Mouse (Mus musculus) lung, postnatal 36 days (tissue): Measurements from ENCODE around the gene Pde4d.

ENCODE experiments used
- DNase-seq: peaks from one replicate; pipeline ENCODE4 v3.0.0; 2022; ENCODE audit warnings: mixed read lengths

The Pde4d gene

GRCm38 (mm10) chr13:108836314-108836713, 386.6 kb downstream of the Pde4d start:
- DNase-seq = no peak

GRCm38 (mm10) chr13:108839142-108839541, 389.4 kb downstream of the Pde4d start:
- DNase-seq = no peak

- DNase-seq = no peak
These were observed 404.3 kb downstream of the Pde4d start for GRCm38 (mm10) chr13:108854090-108854489.

- DNase-seq = peak; percentile 6
These were observed 407.2 kb downstream of the Pde4d start for GRCm38 (mm10) chr13:108856776-108857435.

- DNase-seq = no peak
These were observed 409.6 kb downstream of the Pde4d start for GRCm38 (mm10) chr13:108859336-108859735.

- DNase-seq = no peak
These were observed 411.0 kb downstream of the Pde4d start for GRCm38 (mm10) chr13:108860737-108861136.

GRCm38 (mm10) chr13:108861707-108862106, 412.0 kb downstream of the Pde4d start:
- DNase-seq = no peak

GRCm38 (mm10) chr13:108862173-108862572, 412.4 kb downstream of the Pde4d start:
- DNase-seq = no peak

- DNase-seq = no peak
These were observed 450.4 kb downstream of the Pde4d start for GRCm38 (mm10) chr13:108900160-108900559.

- DNase-seq = no peak
These were observed 455.4 kb downstream of the Pde4d start for GRCm38 (mm10) chr13:108905121-108905520.

- no peak for DNase-seq
These were observed 459.4 kb downstream of the Pde4d start for GRCm38 (mm10) chr13:108909193-108909592.

GRCm38 (mm10) chr13:108914626-108915025, 464.9 kb downstream of the Pde4d start:
- peak; percentile 58 for DNase-seq

- DNase-seq = no peak
These were observed 471.4 kb downstream of the Pde4d start for GRCm38 (mm10) chr13:108921146-108921545.

- DNase-seq = no peak
These were observed 485.1 kb downstream of the Pde4d start for GRCm38 (mm10) chr13:108934854-108935253.

- no peak for DNase-seq
These were observed 487.5 kb downstream of the Pde4d start for GRCm38 (mm10) chr13:108937272-108937671.

- no peak for DNase-seq
These were observed 503.2 kb downstream of the Pde4d start for GRCm38 (mm10) chr13:108952911-108953310.

GRCm38 (mm10) chr13:108956059-108956458, 506.3 kb downstream of the Pde4d start:
- no peak for DNase-seq

- DNase-seq = no peak
These were observed 514.3 kb downstream of the Pde4d start for GRCm38 (mm10) chr13:108964056-108964455.

GRCm38 (mm10) chr13:108981144-108981543, 531.4 kb downstream of the Pde4d start:
- DNase-seq = no peak

- DNase-seq = no peak
These were observed 549.0 kb downstream of the Pde4d start for GRCm38 (mm10) chr13:108998739-108999138.

GRCm38 (mm10) chr13:109024703-109025102, 575.0 kb downstream of the Pde4d start:
- no peak for DNase-seq

GRCm38 (mm10) chr13:109047126-109047525, 597.4 kb downstream of the Pde4d start:
- no peak for DNase-seq

- no peak for DNase-seq
These were observed 603.1 kb downstream of the Pde4d start for GRCm38 (mm10) chr13:109052805-109053204.

GRCm38 (mm10) chr13:109053242-109054018, 603.7 kb downstream of the Pde4d start:
- no peak for DNase-seq
